Mouse (Mus musculus): ENCODE measurements around the gene Mcpt9.
"Not testable (repeated sequence)": the region's sequence is repeated elsewhere in the genome, so short reads cannot be mapped to it uniquely, and the experiment has no call there.

The Mcpt9 gene

GRCm38 (mm10) chr14:56030395-56030794, at the start of gene Mcpt9:
TSS of gene Mcpt9 (minus strand) at chr14:56030495.
- DNase-seq (ENCODE audit: low read depth): not testable (repeated sequence)

- not testable (repeated sequence) for DNase-seq (ENCODE audit: low read depth)
Measured at GRCm38 (mm10) chr14:56062213-56062612, 31.9 kb upstream of the Mcpt9 start, which contains the start of gene Mcpt4. TSS of gene Mcpt4 (minus strand) at chr14:56062313.

- DNase-seq (ENCODE audit: low read depth): no peak
Measured at GRCm38 (mm10) chr14:56057722-56058121, 27.4 kb upstream of the Mcpt9 start.

- DNase-seq (ENCODE audit: low read depth): no peak
Measured at GRCm38 (mm10) chr14:56055408-56055807, 25.1 kb upstream of the Mcpt9 start.

- not testable (repeated sequence) for DNase-seq (ENCODE audit: low read depth)
Measured at GRCm38 (mm10) chr14:56041792-56042191, 11.5 kb upstream of the Mcpt9 start, which contains the start of gene Mcpt2. TSS of gene Mcpt2 (plus strand) at chr14:56042041.

GRCm38 (mm10) chr14:56034433-56034832, 4.1 kb upstream of the Mcpt9 start:
- no peak for DNase-seq (ENCODE audit: low read depth)

- DNase-seq (ENCODE audit: low read depth): peak; percentile 52
Measured at GRCm38 (mm10) chr14:56021305-56021704, 9.0 kb downstream of the Mcpt9 start.

- no peak for DNase-seq (ENCODE audit: low read depth)
Measured at GRCm38 (mm10) chr14:56019446-56019845, 10.8 kb downstream of the Mcpt9 start.

- DNase-seq (ENCODE audit: low read depth): not testable (repeated sequence)
Measured at GRCm38 (mm10) chr14:56017671-56018070, 12.6 kb downstream of the Mcpt9 start, which contains the start of gene Mcpt1. TSS of gene Mcpt1 (plus strand) at chr14:56017971.

GRCm38 (mm10) chr14:56013924-56014323, 16.4 kb downstream of the Mcpt9 start:
- no peak for DNase-seq (ENCODE audit: low read depth)

GRCm38 (mm10) chr14:56013147-56013546, 17.1 kb downstream of the Mcpt9 start:
- DNase-seq (ENCODE audit: low read depth): no peak

- DNase-seq (ENCODE audit: low read depth): peak; percentile 13
Measured at GRCm38 (mm10) chr14:55987464-55987863, 42.8 kb downstream of the Mcpt9 start.
